Mouse (Mus musculus) kidney, embryonic 16.5 days (tissue): ENCODE measurements around the gene Ap4s1. TPM values are rescaled to one million over a fixed set of nuclear protein-coding genes. Genes with fewer than 3 reads are reported as not detected.

Source experiments
- ATAC-seq: fragments of 200-750 bp; cut with Nextera tagmentation; 2 replicates; pipeline ENCODE4 v1.8.0; 2017; ENCODE audit warnings: moderate TSS enrichment; ENCODE audit not compliant: low FRiP score, low TSS enrichment
- H3K27ac ChIP-seq: fragments of 300-500 bp; sonication (generic); 2 replicates; pipeline ENCODE4 v1.5.1; 2014; ENCODE audit warnings: low read length
- H3K27me3 ChIP-seq: fragments of 300-500 bp; sonication (generic); 2 replicates; pipeline ENCODE4 v1.6.1; 2014; ENCODE audit warnings: low read length, control low read depth, mixed read lengths; ENCODE audit not compliant: insufficient read depth
- H3K36me3 ChIP-seq: fragments of 300-500 bp; sonication (generic); 2 replicates; pipeline ENCODE4 v1.6.1; 2014; ENCODE audit warnings: low read length, control low read depth, mixed read lengths; ENCODE audit not compliant: insufficient read depth
- H3K4me1 ChIP-seq: fragments of 300-500 bp; sonication (generic); 2 replicates; pipeline ENCODE4 v1.6.1; 2014; ENCODE audit warnings: low read length, control low read depth, mixed read lengths; ENCODE audit not compliant: insufficient read depth
- H3K4me2 ChIP-seq: fragments of 300-500 bp; sonication (generic); replicated peaks from 2 replicates; pipeline ENCODE4 v1.6.1; 2014; ENCODE audit warnings: low read depth, low read length
- H3K4me3 ChIP-seq: fragments of 300-500 bp; sonication (generic); 2 replicates; pipeline ENCODE4 v1.5.1; 2014; ENCODE audit warnings: mild to moderate bottlenecking, low read length
- H3K9ac ChIP-seq: fragments of 300-500 bp; sonication (generic); replicated peaks from 2 replicates; pipeline ENCODE4 v1.6.1; 2014; ENCODE audit warnings: low read length
- H3K9me3 ChIP-seq: fragments of 300-500 bp; sonication (generic); 2 replicates; pipeline ENCODE4 v1.6.1; 2016; ENCODE audit warnings: low read length, control low read depth
- WGBS: fragments of 180-500 bp; shearing (Covaris S2); extraction: QIAGEN DNeasy Blood & Tissue Kit; methylation state at CpG from one replicate; pipeline ENCODE4 v1.1.7; 2014; 5-methylcytosine and 5-hydroxymethylcytosine counted together
- polyA plus RNA-seq: library from polyadenylated mRNA; unstranded; fragments of >200 nt; fragmentation: Nextera tagmentation; extraction: Ambion mirVana; gene quantifications from 2 replicates; pipeline ENCODE4 v1.2.1, GENCODE M21; 2015

The Ap4s1 gene
- polyA plus RNA-seq, 1 experiment from 2014 or later: 30.0 TPM

DNA sequence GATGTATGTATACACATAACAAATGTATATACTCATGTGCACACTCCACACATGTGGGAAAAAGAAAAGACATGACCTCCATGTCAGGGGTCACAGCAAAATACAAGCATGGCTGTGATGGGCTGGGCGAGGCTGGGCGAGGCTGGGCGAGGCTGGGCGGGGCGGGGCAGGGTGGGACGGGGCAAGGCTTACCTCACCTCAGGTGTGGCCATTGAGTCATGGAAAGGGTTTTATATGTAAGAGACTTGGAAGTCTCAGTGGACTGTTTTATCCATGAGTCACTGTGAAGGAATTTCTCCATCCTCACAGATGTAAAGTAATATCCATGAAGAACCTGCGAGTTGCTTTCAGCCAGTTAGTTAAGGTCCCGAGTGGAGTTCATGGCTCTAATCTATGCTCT lies 31.0 kb downstream of the Ap4s1 start:
- Histone ChIP-seq H3K4me2 (no peak overlapping the region), H3K27me3 (no peaks in the 10 kb centered on the region), H3K4me3 (no peak overlapping the region), H3K9ac (no peak overlapping the region), H3K36me3 (peaks cover 3% of the 10 kb centered on the region; the same call in 1 of the 2 replicates), H3K27ac (no peak overlapping the region), H3K4me1 (no peaks in the 10 kb centered on the region), H3K9me3 (no peaks in the 10 kb centered on the region)
- no peak for ATAC-seq
- 94% methylated on average over 8 of the region's 8 CpGs for WGBS

DNA sequence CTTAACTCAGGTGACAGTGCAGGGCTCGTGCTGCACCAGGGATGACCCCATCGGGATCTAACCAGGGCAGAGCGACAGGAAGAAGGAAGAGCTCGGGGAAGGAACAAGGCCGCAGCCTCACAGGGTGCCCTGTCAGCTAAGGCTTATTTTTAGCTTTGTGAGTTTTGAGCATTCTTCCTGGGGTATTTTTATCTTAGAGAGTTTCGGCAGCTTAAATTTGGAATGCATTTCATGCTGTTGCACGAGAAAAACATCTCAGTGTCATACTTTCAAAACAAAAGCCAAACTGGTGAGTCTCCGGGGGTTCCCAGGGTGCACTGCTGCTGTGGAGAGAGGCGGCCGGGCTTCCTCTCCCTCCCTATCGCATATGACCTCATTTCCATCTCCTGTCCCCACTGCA lies 38.2 kb downstream of the Ap4s1 start:
- H3K9ac ChIP-seq: no peak overlapping the region
- no peaks in the 10 kb centered on the region for H3K9me3 ChIP-seq
- peak overlapping the region; percentile 61 for H3K27ac ChIP-seq
- H3K4me2 ChIP-seq: no peak overlapping the region
- no peaks in the 10 kb centered on the region for H3K4me1 ChIP-seq
- H3K27me3 ChIP-seq: no peaks in the 10 kb centered on the region
- H3K4me3 ChIP-seq: no peak overlapping the region
- H3K36me3 ChIP-seq: peaks cover 6% of the 10 kb centered on the region; the same call in 1 of the 2 replicates
- 0 out of 2 replicates have a peak, but pooled peaks have one; percentile 54 for ATAC-seq
- WGBS: 36% methylated on average over 11 of the region's 11 CpGs

DNA sequence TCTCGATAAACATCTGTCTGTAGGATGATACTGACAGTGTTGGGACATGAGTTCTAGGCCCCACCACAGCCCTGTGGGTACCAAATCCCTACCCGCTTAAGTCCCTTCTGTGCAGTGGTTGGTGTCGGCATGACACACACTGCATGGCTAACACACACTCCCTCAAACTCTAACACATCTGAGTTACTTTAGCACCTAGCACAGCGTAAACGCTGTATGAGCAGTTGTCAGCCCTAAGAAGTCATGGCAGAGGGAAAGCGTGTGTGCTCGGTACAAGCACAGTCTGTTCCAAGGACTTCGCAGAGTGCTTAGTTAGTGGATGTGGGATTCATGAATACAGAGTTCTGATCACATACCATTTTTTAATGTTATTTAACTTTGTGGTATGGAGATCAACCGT lies 39.0 kb downstream of the Ap4s1 start:
- 91% methylated on average over 9 of the region's 9 CpGs for WGBS
- Histone ChIP-seq H3K4me3 (no peak overlapping the region), H3K9ac (no peak overlapping the region), H3K27me3 (no peaks in the 10 kb centered on the region), H3K4me1 (peaks cover 4% of the 10 kb centered on the region; the same call in 1 of the 2 replicates), H3K4me2 (no peak overlapping the region), H3K27ac (peak overlapping the region; percentile 61), H3K9me3 (no peaks in the 10 kb centered on the region), H3K36me3 (peaks cover 6% of the 10 kb centered on the region; the same call in 1 of the 2 replicates)
- no peak for ATAC-seq

- Histone ChIP-seq H3K4me2 (no peak overlapping the region), H3K9ac (no peak overlapping the region), H3K27me3 (no peaks in the 10 kb centered on the region), H3K4me3 (no peak overlapping the region), H3K36me3 (peaks cover 6% of the 10 kb centered on the region; the same call in 1 of the 2 replicates), H3K27ac (peak overlapping the region; percentile 77; the same call in 1 of the 2 replicates), H3K9me3 (no peaks in the 10 kb centered on the region), H3K4me1 (peaks cover 20% of the 10 kb centered on the region)
- 81% methylated on average over 14 of the region's 14 CpGs for WGBS
- no peak for ATAC-seq
Measured at GRCm38 (mm10) chr12:51734605-51735211, 43.9 kb downstream of the Ap4s1 start.

GRCm38 (mm10) chr12:51735840-51736271 lies 45.0 kb downstream of the Ap4s1 start:
- Histone ChIP-seq H3K36me3 (peaks cover 2% of the 10 kb centered on the region; the same call in 1 of the 2 replicates), H3K9me3 (no peaks in the 10 kb centered on the region), H3K27ac (peak overlapping the region; percentile 77), H3K4me3 (no peak overlapping the region), H3K4me1 (peaks cover 20% of the 10 kb centered on the region), H3K9ac (no peak overlapping the region), H3K27me3 (no peaks in the 10 kb centered on the region), H3K4me2 (no peak overlapping the region)
- peak; percentile 83 for ATAC-seq
- 34% methylated on average over 7 of the region's 7 CpGs for WGBS

DNA sequence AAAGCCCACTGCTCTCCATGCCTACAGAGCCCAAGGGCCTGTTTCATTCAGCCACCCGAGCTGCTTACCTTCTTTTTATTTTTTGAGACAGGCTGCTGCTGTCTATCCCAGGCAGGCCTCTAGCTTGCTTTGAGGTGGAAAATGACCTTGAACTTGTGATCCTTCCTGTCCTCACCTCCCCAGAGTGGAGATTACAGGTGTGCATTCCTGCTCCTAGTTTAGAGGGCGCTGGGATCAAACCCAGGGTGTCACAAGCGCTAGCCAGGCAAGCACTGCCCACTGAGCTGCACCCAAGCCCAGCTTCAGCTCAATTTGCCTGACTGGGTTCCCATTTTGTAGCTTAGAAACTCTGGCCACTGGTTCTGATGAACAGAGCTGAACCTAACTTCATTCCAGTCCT lies 45.5 kb downstream of the Ap4s1 start:
- no peaks in the 10 kb centered on the region for H3K27me3 ChIP-seq
- no peak for ATAC-seq
- H3K9ac ChIP-seq: no peak overlapping the region
- WGBS: 58% methylated on average over 3 of the region's 3 CpGs
- H3K9me3 ChIP-seq: no peaks in the 10 kb centered on the region
- no peaks in the 10 kb centered on the region for H3K36me3 ChIP-seq
- H3K4me1 ChIP-seq: peaks cover 20% of the 10 kb centered on the region
- peak overlapping the region; percentile 77 for H3K27ac ChIP-seq
- no peak overlapping the region for H3K4me3 ChIP-seq
- H3K4me2 ChIP-seq: no peak overlapping the region

DNA sequence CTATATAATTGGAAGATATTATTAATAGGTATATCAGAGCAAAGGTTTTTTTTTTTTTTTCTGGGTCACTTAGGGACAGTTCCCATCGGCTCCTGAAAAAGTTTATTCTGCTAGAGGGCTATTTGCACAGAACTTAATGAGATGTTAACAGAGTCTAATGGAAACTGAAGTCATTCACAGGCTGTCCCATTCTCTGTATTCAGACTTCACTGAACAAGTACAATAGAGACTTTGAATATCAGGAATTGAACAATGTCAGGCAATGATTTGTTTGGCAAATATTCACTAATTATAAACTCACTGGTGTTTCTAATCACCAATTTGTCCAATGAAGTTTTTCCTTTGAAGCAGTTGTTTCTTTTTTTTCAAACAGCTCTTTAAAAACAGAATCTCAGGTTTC lies 46.0 kb downstream of the Ap4s1 start:
- Histone ChIP-seq H3K4me2 (no peak overlapping the region), H3K9ac (no peak overlapping the region), H3K9me3 (no peaks in the 10 kb centered on the region), H3K27ac (no peak overlapping the region), H3K4me1 (peaks cover 20% of the 10 kb centered on the region), H3K27me3 (no peaks in the 10 kb centered on the region), H3K4me3 (no peak overlapping the region), H3K36me3 (peaks cover 2% of the 10 kb centered on the region; the same call in 1 of the 2 replicates)
- ATAC-seq: no peak
- WGBS: 52% methylated on average over 1 of the region's 1 CpGs

DNA sequence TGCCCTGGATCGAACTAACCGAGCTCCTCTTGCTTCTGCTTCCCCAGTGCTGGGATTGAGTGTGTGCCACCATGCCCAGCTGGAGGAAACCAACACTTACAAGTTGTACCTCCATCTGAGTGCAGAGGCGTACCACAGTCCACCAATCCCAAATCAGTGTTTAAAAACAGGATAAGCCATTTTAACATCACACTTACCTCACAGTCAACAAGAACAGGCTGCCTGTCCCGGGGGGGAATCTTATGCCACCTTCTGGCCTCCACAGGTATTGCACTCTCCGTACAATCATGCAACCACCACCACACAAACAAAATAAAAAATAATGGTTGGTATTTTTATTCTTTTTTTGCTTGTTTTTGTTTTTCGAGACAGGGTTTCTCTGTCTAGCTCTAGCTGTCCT lies 50.9 kb downstream of the Ap4s1 start:
- Histone ChIP-seq H3K4me2 (no peak overlapping the region), H3K36me3 (peaks cover 40% of the 10 kb centered on the region), H3K27me3 (no peaks in the 10 kb centered on the region), H3K9ac (no peak overlapping the region), H3K27ac (no peak overlapping the region), H3K4me3 (no peak overlapping the region), H3K9me3 (no peaks in the 10 kb centered on the region), H3K4me1 (no peaks in the 10 kb centered on the region)
- WGBS: 85% methylated on average over 6 of the region's 6 CpGs
- ATAC-seq: no peak

GRCm38 (mm10) chr12:51744957-51745356 lies 54.1 kb downstream of the Ap4s1 start:
- ATAC-seq: no peak
- no peaks in the 10 kb centered on the region for H3K27me3 ChIP-seq
- H3K27ac ChIP-seq: no peak overlapping the region
- 60% methylated on average over 6 of the region's 6 CpGs for WGBS
- H3K4me3 ChIP-seq: no peak overlapping the region
- H3K9ac ChIP-seq: no peak overlapping the region
- H3K9me3 ChIP-seq: no peaks in the 10 kb centered on the region
- no peaks in the 10 kb centered on the region for H3K4me1 ChIP-seq
- no peak overlapping the region for H3K4me2 ChIP-seq
- peaks cover 63% of the 10 kb centered on the region for H3K36me3 ChIP-seq

GRCm38 (mm10) chr12:51747348-51747747 lies 56.5 kb downstream of the Ap4s1 start:
- no peaks in the 10 kb centered on the region for H3K27me3 ChIP-seq
- no peak overlapping the region for H3K4me3 ChIP-seq
- H3K27ac ChIP-seq: no peak overlapping the region
- no peak for ATAC-seq
- H3K36me3 ChIP-seq: peaks cover 74% of the 10 kb centered on the region
- no peak overlapping the region for H3K9ac ChIP-seq
- WGBS: 94% methylated on average over 2 of the region's 2 CpGs
- H3K4me2 ChIP-seq: no peak overlapping the region
- H3K4me1 ChIP-seq: no peaks in the 10 kb centered on the region
- H3K9me3 ChIP-seq: no peaks in the 10 kb centered on the region
